Mouse (Mus musculus) G1E (cell line): Measurements from ENCODE around the gene Pam16.

Experiments
- CTCF ChIP-seq: IDR thresholded peaks from 2 replicates; pipeline ENCODE4 v1.5.1; 2012; ENCODE audit warnings: low read depth, low read length, inconsistent platforms, mixed read lengths
- GATA1 ChIP-seq: IDR thresholded peaks from 2 replicates; pipeline ENCODE4 v1.6.1; 2012; ENCODE audit warnings: borderline replicate concordance, low read length, inconsistent platforms, mixed read lengths
- TAL1 ChIP-seq: conservative IDR thresholded peaks from 2 replicates; pipeline ENCODE4 v1.6.1; 2012; ENCODE audit warnings: low read depth, low read length, inconsistent platforms, mixed read lengths

GRCm38 (mm10) chr16:4604293-4604837, 20.4 kb downstream of the Pam16 start:
- TF ChIP-seq CTCF (no peak), TAL1 (no peak), GATA1 (no peak)
